Mouse (Mus musculus): Measurements from ENCODE around the gene Qsox1. TPM values are rescaled to one million over a fixed set of nuclear protein-coding genes. Genes with fewer than 3 reads are reported as not detected.
A peak's percentile ranks its signal among the peaks of the same experiment; 100 is the strongest.

Qsox1 gene
- polyA plus RNA-seq (2012; rRNA removed), result 27.5 and 29.6 TPM in 2 replicates

GRCm38 (mm10) chr1:155812581-155813499, at the start of gene Qsox1:
Gene Qsox1 (minus strand): TSS chr1:155812889.
- DNase-seq (ENCODE audit: extremely low spot score in 1 of 2, low spot score in 1 of 2), result peak; percentile 63 to 84

- peak in 1 of 2 experiments; percentile 11 for DNase-seq (ENCODE audit: extremely low spot score in 1 of 2, low spot score in 1 of 2)
Measured at GRCm38 (mm10) chr1:155854926-155855702, 42.4 kb upstream of the Qsox1 start.

DNA sequence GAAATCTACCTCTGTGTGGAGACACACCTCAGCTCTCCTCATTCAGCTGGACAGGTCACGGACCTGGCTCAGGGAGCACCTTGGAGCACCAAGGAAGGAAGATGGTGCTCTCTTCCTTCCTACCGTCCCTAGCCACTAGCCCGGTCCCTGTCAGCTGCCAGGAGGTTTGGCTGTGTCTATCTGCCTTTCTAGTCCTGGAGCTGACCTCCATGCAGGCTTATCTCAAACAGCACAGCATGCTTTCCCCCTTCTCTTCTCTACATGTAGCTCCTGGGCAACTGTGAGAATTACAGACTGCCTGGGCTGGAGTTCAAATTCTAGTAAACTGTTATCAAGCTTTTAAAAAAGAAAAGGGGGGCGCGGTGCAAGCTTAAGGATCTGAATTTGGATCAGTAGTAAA, 40.3 kb upstream of the Qsox1 start:
- no peak for DNase-seq (ENCODE audit: extremely low spot score in 1 of 2, low spot score in 1 of 2)

GRCm38 (mm10) chr1:155844235-155844634, 31.5 kb upstream of the Qsox1 start:
- no peak for DNase-seq (ENCODE audit: extremely low spot score in 1 of 2, low spot score in 1 of 2)

GRCm38 (mm10) chr1:155843538-155843937, 30.8 kb upstream of the Qsox1 start:
- no peak for DNase-seq (ENCODE audit: extremely low spot score in 1 of 2, low spot score in 1 of 2)

- no peak for DNase-seq (ENCODE audit: extremely low spot score in 1 of 2, low spot score in 1 of 2)
Measured at GRCm38 (mm10) chr1:155835667-155836066, 23.0 kb upstream of the Qsox1 start.

GRCm38 (mm10) chr1:155833610-155834009, 20.9 kb upstream of the Qsox1 start:
- DNase-seq (ENCODE audit: extremely low spot score in 1 of 2, low spot score in 1 of 2), result no peak

- no peak for DNase-seq (ENCODE audit: extremely low spot score in 1 of 2, low spot score in 1 of 2)
Measured at GRCm38 (mm10) chr1:155831958-155832357, 19.3 kb upstream of the Qsox1 start.

DNA sequence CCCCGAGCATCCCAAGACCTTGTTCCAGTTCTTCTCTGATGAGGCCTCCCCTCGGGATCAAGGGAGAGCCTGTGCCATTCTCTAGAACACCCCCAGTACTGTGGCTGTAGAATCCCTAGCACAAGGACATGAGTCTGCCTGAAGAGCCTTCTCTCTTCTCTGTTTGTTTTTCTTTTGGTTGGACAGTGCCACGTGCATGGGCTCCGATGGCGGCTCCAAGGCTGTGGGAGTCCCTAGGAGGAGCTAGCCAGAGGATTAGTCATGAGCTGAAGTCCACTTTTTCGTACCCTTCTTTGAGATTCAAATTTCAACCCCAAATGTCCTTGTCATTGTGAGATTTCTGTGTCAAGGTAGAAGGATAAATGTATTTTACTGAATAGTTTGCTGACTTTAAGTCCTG, 18.2 kb upstream of the Qsox1 start:
- no peak for DNase-seq (ENCODE audit: extremely low spot score in 1 of 2, low spot score in 1 of 2)

DNA sequence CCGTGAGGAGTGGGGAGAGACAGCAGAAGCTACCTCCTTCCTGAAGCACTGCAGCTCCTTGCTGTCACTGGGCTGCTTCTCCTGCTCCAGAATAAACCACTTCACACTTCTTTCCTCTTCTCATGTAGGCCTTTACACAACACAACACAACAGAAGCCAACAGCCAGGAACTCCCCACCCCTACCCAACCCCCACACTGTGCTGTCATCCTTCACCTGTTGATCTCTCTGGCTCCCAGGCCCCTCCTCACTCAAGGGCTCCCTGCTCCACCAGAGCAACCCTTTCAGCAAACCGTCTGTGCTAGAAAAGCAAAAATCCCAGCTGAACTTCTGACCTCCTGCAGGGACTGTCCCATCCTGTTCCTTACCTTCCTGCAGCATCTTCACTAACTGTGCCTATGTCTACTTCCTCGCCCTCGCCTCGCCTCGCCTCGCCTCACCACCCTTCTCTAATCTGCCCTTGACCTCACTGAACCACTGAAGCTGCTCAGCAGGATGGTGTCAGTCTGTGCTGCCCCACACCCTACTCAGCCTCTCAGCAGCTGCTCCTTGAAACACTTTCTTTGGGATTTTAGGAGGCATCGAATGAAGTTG, 15.1 kb upstream of the Qsox1 start:
- no peak for DNase-seq (ENCODE audit: extremely low spot score in 1 of 2, low spot score in 1 of 2)

DNA sequence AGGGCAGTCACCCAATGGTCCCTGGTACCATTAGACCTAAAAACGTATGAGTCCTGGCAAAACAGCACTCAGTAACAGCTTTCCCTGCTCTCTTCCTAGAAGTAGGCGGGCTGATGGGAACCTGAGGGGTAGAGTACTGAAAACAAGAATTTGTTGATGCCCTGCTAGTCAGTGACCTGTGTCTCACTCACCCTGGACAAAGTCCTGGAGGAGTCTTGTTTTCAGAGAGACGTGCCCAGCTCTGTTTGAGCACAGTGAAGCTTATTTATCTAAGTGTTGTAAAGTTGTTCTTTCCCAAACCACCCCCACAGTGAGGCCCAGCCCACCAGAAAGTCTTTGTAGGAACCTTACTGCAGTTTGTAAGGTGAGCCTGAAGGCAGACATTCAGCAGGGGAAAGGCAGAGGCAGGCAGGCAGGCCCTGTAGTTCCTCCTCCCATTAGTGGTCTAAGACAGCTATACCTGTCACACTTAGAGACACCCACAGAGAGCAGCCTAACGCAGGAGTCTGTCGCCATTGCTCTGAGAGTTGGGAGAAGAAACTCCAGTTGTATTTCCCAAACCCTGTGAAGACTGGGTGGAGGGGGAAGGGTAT, 14.2 kb upstream of the Qsox1 start:
- no peak for DNase-seq (ENCODE audit: extremely low spot score in 1 of 2, low spot score in 1 of 2)

DNA sequence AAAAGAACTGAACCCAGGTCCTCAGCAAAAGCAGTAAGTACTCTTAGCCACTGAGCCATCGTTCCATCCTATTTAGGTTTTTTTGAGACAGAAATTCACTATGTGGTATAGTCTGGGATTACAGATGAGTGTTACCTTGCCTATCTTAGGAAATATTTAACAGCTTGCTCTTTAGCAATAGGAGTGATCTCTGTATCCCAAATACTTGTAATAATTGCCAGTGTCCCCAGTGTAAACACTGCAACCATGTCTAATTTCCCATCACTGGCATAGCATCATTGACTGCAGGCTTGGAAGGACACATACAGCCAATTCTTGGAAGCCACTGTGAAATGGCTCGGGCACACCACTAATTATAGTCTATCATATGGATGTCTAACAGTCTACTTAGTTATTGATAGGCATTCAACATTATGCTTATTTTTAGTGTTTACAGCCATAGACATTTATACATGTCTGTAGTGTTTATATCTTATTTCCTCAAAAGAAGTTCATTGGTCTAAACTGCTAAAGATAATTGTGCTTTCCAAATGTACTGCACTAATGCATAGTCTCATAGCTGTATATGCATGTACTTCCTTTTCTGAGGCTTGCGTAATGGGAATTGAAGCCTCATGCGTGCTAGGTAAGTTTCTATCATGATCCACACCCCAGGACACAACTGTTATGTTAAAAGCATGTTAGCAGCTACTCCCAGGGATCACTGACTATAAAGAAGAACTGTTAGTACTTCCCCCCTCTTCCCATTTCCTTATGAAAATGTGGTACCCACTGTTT, 13.4 kb upstream of the Qsox1 start:
- no peak for DNase-seq (ENCODE audit: extremely low spot score in 1 of 2, low spot score in 1 of 2)

DNA sequence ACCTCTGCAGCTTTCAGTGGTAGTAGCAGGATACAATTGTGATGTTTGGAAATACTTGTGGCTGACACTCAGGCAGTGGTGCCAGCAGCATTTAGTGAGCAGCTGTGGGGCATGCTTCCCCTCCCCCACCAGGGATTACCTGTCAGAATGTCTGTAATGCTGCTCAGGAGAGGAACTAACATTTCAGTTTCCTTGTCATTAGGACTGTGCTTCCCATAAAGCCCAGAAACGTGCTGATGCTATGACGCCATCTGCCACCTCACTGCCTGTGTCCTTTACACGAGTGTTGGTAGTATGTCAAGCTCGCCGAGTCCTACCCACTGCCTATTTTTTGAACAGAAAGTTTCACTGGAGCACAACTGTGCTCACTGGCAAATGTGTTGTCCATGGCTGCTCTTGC, 8.0 kb upstream of the Qsox1 start:
- DNase-seq (ENCODE audit: extremely low spot score in 1 of 2, low spot score in 1 of 2), result no peak

- no peak for DNase-seq (ENCODE audit: extremely low spot score in 1 of 2, low spot score in 1 of 2)
Measured at GRCm38 (mm10) chr1:155816167-155816566, 3.5 kb upstream of the Qsox1 start.

- no peak for DNase-seq (ENCODE audit: extremely low spot score in 1 of 2, low spot score in 1 of 2)
Measured at GRCm38 (mm10) chr1:155811995-155812580, 601 bp downstream of the Qsox1 start.

DNA sequence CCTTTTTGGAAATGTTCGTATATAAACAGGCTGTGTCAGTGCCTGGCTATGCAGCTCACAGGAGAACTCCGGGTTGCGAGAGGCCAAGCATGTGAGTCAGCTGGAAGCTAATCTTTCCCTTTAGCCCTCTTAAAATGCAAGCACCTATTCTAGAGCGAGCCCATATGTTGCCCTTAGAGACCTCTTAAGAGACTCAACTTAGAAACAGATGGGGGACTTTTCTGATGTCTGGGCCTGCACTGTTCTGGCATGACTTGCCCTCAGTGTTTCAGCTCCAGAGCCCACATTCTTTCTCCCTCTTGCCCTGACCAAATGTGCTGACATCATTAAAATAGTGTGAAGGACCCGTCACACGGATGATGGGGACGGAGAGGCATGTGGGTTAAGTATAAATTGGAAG, 2.1 kb downstream of the Qsox1 start:
- DNase-seq (ENCODE audit: extremely low spot score in 1 of 2, low spot score in 1 of 2), result no peak

DNA sequence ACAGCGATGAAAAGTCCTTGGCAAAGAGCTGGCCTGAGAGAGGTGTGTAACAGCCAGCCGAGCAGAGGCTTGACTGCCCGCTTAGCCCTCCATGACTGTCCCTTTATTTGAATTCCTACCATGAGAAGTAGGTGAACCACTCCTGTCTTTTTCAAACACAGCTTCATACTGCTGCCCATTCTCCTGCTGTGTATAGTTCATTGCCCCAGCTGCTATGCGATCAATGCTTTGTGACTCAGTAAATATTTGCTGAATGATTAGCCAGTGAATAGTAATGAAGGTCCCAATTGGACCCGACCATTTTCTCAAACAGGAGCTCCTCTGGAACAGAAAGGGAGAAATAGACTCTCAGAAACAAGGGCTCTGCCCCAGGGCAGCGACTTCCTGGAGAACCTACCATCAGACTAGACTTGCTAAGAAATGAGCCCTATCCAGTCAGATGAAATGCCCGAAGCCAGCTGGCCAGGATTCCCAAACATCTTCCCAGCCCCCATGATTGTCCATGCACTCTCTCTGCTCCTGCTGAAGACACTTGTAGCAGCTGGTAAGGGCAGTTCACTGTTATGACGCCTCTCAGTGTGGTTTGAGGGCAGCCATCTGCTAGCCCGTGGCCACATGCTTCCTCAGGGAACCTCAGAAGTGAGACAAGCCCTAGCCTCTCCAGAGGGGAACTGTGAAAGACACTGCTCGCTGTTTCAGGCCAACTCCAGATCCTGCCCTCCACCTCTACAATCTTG, 2.8 kb downstream of the Qsox1 start:
- DNase-seq (ENCODE audit: extremely low spot score in 1 of 2, low spot score in 1 of 2), result no peak

DNA sequence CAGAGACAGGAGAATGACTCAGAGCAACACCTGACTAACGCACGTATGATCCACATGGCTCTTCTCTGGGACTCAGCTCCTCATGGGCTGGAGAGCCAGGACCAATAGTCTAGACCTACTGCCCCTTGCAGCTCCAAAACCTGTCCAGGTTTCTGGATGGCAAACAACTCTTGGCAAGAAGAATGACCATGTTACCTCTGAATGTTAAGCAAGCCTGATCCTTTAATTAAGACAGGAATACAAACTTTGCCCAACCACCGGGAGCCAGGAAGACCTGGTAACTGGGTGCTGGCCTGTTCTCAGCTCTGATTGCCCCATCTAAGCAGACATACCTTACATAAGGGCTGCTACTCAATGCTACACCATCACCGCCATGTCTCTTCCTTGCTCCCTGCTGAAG, 4.4 kb downstream of the Qsox1 start:
- DNase-seq (ENCODE audit: extremely low spot score in 1 of 2, low spot score in 1 of 2), result no peak

- DNase-seq (ENCODE audit: extremely low spot score in 1 of 2, low spot score in 1 of 2), result no peak
Measured at GRCm38 (mm10) chr1:155805607-155806006, 7.1 kb downstream of the Qsox1 start.
